Mouse (Mus musculus) brain, embryonic 14.5 days (tissue): Measurements from ENCODE around the gene Arhgef25.

Source experiments
- CTCF ChIP-seq: fragments of 200-500 bp; IDR thresholded peaks from 2 replicates; pipeline ENCODE4 v1.5.1; 2012; ENCODE audit warnings: inconsistent platforms, mild to moderate bottlenecking, moderate library complexity, borderline replicate concordance; ENCODE audit not compliant: insufficient read depth, insufficient read length; ENCODE audit errors: extremely low read depth
- POLR2A ChIP-seq: fragments of 200-500 bp; IDR thresholded peaks from 2 replicates; pipeline ENCODE4 v1.6.1; 2012; ENCODE audit warnings: mild to moderate bottlenecking, inconsistent platforms, borderline replicate concordance; ENCODE audit not compliant: poor library complexity, insufficient read depth, insufficient read length, severe bottlenecking; ENCODE audit errors: extremely low read depth

- TF ChIP-seq CTCF: no peak
- no peak for TF ChIP-seq POLR2A
Measured at GRCm38 (mm10) chr10:127158471-127158870, 31.4 kb downstream of the Arhgef25 start.
